Mouse (Mus musculus): ENCODE results near the gene Lims1.

The Lims1 gene

GRCm38 (mm10) chr10:58350600-58350999 lies 27.3 kb downstream of the Lims1 start:
- DNase-seq (ENCODE audit: low spot score), result no peak

- no peak for DNase-seq (ENCODE audit: low spot score)
Observed at GRCm38 (mm10) chr10:58351670-58352069, 28.4 kb downstream of the Lims1 start.

GRCm38 (mm10) chr10:58352364-58352763 lies 29.1 kb downstream of the Lims1 start:
- DNase-seq (ENCODE audit: low spot score), result no peak

GRCm38 (mm10) chr10:58354561-58354960 lies 31.3 kb downstream of the Lims1 start:
- no peak for DNase-seq (ENCODE audit: low spot score)

- DNase-seq (ENCODE audit: low spot score), result no peak
Observed at GRCm38 (mm10) chr10:58356460-58356859, 33.2 kb downstream of the Lims1 start.

GRCm38 (mm10) chr10:58359123-58359522 lies 35.9 kb downstream of the Lims1 start:
- no peak for DNase-seq (ENCODE audit: low spot score)

- DNase-seq (ENCODE audit: low spot score), result no peak
Observed at GRCm38 (mm10) chr10:58359952-58360351, 36.7 kb downstream of the Lims1 start.

- no peak for DNase-seq (ENCODE audit: low spot score)
Observed at GRCm38 (mm10) chr10:58362745-58363144, 39.5 kb downstream of the Lims1 start.

GRCm38 (mm10) chr10:58364770-58365515 lies 41.7 kb downstream of the Lims1 start:
- DNase-seq (ENCODE audit: low spot score), result no peak

- DNase-seq (ENCODE audit: low spot score), result no peak
Observed at GRCm38 (mm10) chr10:58368791-58369706, 45.8 kb downstream of the Lims1 start.

- no peak for DNase-seq (ENCODE audit: low spot score)
Observed at GRCm38 (mm10) chr10:58369707-58370093, 46.4 kb downstream of the Lims1 start.

GRCm38 (mm10) chr10:58370143-58370542 lies 46.9 kb downstream of the Lims1 start:
- peak; percentile 78 for DNase-seq (ENCODE audit: low spot score)

- no peak for DNase-seq (ENCODE audit: low spot score)
Observed at GRCm38 (mm10) chr10:58370559-58370958, 47.3 kb downstream of the Lims1 start.

GRCm38 (mm10) chr10:58371279-58371842 lies 48.1 kb downstream of the Lims1 start:
- DNase-seq (ENCODE audit: low spot score), result no peak

- DNase-seq (ENCODE audit: low spot score), result no peak
Observed at GRCm38 (mm10) chr10:58372430-58373030, 49.3 kb downstream of the Lims1 start.

- no peak for DNase-seq (ENCODE audit: low spot score)
Observed at GRCm38 (mm10) chr10:58373829-58374228, 50.6 kb downstream of the Lims1 start.

- DNase-seq (ENCODE audit: low spot score), result no peak
Observed at GRCm38 (mm10) chr10:58377592-58378197, 54.4 kb downstream of the Lims1 start.

- no peak for DNase-seq (ENCODE audit: low spot score)
Observed at GRCm38 (mm10) chr10:58378380-58378779, 55.1 kb downstream of the Lims1 start.

GRCm38 (mm10) chr10:58379699-58380098 lies 56.4 kb downstream of the Lims1 start:
- no peak for DNase-seq (ENCODE audit: low spot score)

GRCm38 (mm10) chr10:58381904-58382303 lies 58.6 kb downstream of the Lims1 start:
- DNase-seq (ENCODE audit: low spot score), result no peak

- DNase-seq (ENCODE audit: low spot score), result no peak
Observed at GRCm38 (mm10) chr10:58382621-58383101, 59.4 kb downstream of the Lims1 start.

- DNase-seq (ENCODE audit: low spot score), result no peak
Observed at GRCm38 (mm10) chr10:58383282-58383681, 60.0 kb downstream of the Lims1 start.
